In the genomic region with DNA sequence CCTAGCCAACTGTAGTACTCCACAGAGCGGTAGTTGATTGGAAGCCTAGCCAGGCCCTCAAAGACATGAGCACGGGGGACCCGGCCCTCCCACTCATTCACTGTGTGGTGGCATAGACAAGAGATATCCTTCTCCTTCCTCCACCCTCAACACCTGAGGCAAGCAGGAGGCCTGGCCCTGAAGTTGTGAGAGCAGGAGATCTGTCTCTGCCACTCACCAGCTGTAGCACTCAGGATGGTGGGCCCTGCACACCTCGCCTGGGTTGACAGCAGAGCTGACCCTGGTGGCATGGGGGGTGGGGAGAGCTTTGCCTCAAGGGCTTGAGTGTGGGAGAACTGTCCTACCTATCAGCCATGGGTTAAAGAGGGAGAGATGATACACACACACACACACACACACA, we compare ENCODE assay signal across 20 mouse cellular contexts.
DNase-seq lines count a peak whose midpoint lies in the region; ATAC-seq and TF ChIP-seq lines count a peak whose summit lies in the region.
"Had no signal": no experiment of that assay in that cellular context is flagged by ENCODE, and none has a peak within 500 bp of the region (broad histone marks: within the 10 kb centered on the region; RNA-seq: fewer than 3 reads in every experiment).

No protein-coding gene starts in this region.

- TF ChIP-seq CTCF in testis, adult 2 months (IDR thresholded peaks at IDR 0.05; ENCODE audit: control insufficient read depth, insufficient read depth, insufficient replicate concordance, low read depth, low read length) = no peak

- no peaks in the 10 kb centered on the region for H3K27me3 ChIP-seq in testis, adult 2 months (ENCODE audit: control insufficient read depth, insufficient read depth, low read length)

- H3K27ac ChIP-seq in testis, adult 2 months (ENCODE audit: control insufficient read depth, insufficient read depth, low read depth, low read length) = no peak overlapping the region

- H3K36me3 ChIP-seq in testis, adult 2 months (ENCODE audit: control insufficient read depth, insufficient read depth, low read length) = no peaks in the 10 kb centered on the region
- H3K36me3 ChIP-seq: G1E had no signal

- TF ChIP-seq POLR2A in testis, adult 2 months (IDR thresholded peaks at IDR 0.05; ENCODE audit: control insufficient read depth, low read depth, low read length) = no peak

- no peaks in the 10 kb centered on the region for H3K4me1 ChIP-seq in testis, adult 2 months (ENCODE audit: control insufficient read depth, insufficient read depth, low read length)

- peak; percentile 80 for DNase-seq in heart, adult 11 months
- no peak for DNase-seq in heart, adult 8-10 months (ENCODE audit: low spot score)
- DNase-seq in testis, postnatal 14 days (ENCODE audit: low spot score) = no peak
- DNase-seq in spleen, adult 12 weeks (ENCODE audit: low spot score) = no peak
- DNase-seq: adrenal gland, adult 2 months; adrenal gland, adult 8-10 months; adrenal gland, postnatal 10 days; adrenal gland, postnatal 14 days; adrenal gland, postnatal 25 days; adrenal gland, postnatal 36 days; B cell, adult 2 months; cerebellum, adult 11 months; cerebellum, adult 11-12 months; cerebellum, adult 18-20 months had no signal

- 0 out of 2 replicates have a peak, but pooled peaks have one; percentile 16 for ATAC-seq in neutrophil, adult 5-6 weeks (ENCODE audit: extremely low read depth, insufficient number of reproducible peaks, low FRiP score, poor library complexity, severe bottlenecking)
- ATAC-seq: activated CD4-positive, CD25-positive, alpha-beta regulatory T cell, adult 4 months; CD4-positive, CD25-positive, alpha-beta regulatory T cell, adult 4 months; Patski had no signal

- peak overlapping the region; percentile 32; the same call in 1 of the 2 replicates for H3K4me3 ChIP-seq in testis, adult 2 months (ENCODE audit: control insufficient read depth, low read depth, low read length)
